Comparison of ENCODE assay signal across 8 mouse cellular contexts in genomic region chr2:30463904-30464330, GRCm38 (mm10). TPM values are rescaled to one million over a fixed set of nuclear protein-coding genes. Genes with fewer than 3 reads are reported as not detected.
DNase-seq lines count a peak whose midpoint lies in the region; ATAC-seq lines count a peak whose summit lies in the region.

No protein-coding gene starts in this region.

- 0 out of 2 replicates have a peak overlapping the region, but pooled peaks have one; percentile 34 for H3K27ac ChIP-seq in hindbrain, embryonic 16.5 days (ENCODE audit: low read depth, low read length)
- peak overlapping the region; percentile 80 for H3K27ac ChIP-seq in limb, embryonic 12.5 days
- no peak overlapping the region for H3K27ac ChIP-seq in midbrain, embryonic 12.5 days (replicated peaks)
- H3K27ac ChIP-seq in stomach, embryonic 16.5 days (ENCODE audit: low read length), result peak overlapping the region; percentile 92

- H3K4me2 ChIP-seq in hindbrain, embryonic 16.5 days (ENCODE audit: low read length), result peak overlapping the region; percentile 62
- H3K4me2 ChIP-seq in limb, embryonic 12.5 days, result peak overlapping the region; percentile 54
- peak overlapping the region; percentile 40 for H3K4me2 ChIP-seq in midbrain, embryonic 12.5 days (replicated peaks)
- H3K4me2 ChIP-seq in stomach, embryonic 16.5 days (ENCODE audit: low read depth, low read length), result peak overlapping the region; percentile 44

- no peaks in the 10 kb centered on the region for H3K27me3 ChIP-seq in hindbrain, embryonic 16.5 days (replicated peaks; ENCODE audit: control insufficient read depth, insufficient read depth, low read length)
- H3K27me3 ChIP-seq in limb, embryonic 12.5 days, result peaks cover 3% of the 10 kb centered on the region; the same call in 1 of the 2 replicates
- H3K27me3 ChIP-seq in midbrain, embryonic 12.5 days, result peaks cover 12% of the 10 kb centered on the region
- no peaks in the 10 kb centered on the region; the same call in 1 of the 2 replicates for H3K27me3 ChIP-seq in stomach, embryonic 16.5 days (ENCODE audit: control insufficient read depth, insufficient read depth, low read length)

- DNase-seq in ovary, adult 18-20 months (ENCODE audit: low spot score), result peak; percentile 56
- no peak for DNase-seq in ovary, postnatal 10 days (ENCODE audit: low spot score)
- DNase-seq in cerebellum, adult 9-10 months, result peak; percentile 87
- DNase-seq in frontal cortex, postnatal 36 days (ENCODE audit: low spot score in 2 of 2), result peak; percentile 62 to 65

- H3K4me3 ChIP-seq in hindbrain, embryonic 16.5 days (ENCODE audit: low read length), result peak overlapping the region; percentile 23
- peak overlapping the region; percentile 29 for H3K4me3 ChIP-seq in limb, embryonic 12.5 days (replicated peaks)
- 0 out of 2 replicates have a peak overlapping the region, but pooled peaks have one; percentile 13 for H3K4me3 ChIP-seq in midbrain, embryonic 12.5 days
- H3K4me3 ChIP-seq in stomach, embryonic 16.5 days (replicated peaks; ENCODE audit: low read length), result peak overlapping the region; percentile 37

- no peaks in the 10 kb centered on the region for H3K9me3 ChIP-seq in hindbrain, embryonic 16.5 days (ENCODE audit: control insufficient read depth, low read length)
- H3K9me3 ChIP-seq in limb, embryonic 12.5 days, result no peaks in the 10 kb centered on the region
- H3K9me3 ChIP-seq in midbrain, embryonic 12.5 days, result no peaks in the 10 kb centered on the region
- no peaks in the 10 kb centered on the region for H3K9me3 ChIP-seq in stomach, embryonic 16.5 days (replicated peaks; ENCODE audit: control insufficient read depth, low read length)

- H3K36me3 ChIP-seq in hindbrain, embryonic 16.5 days (ENCODE audit: control insufficient read depth, insufficient read depth, low read length), result no peaks in the 10 kb centered on the region
- H3K36me3 ChIP-seq in limb, embryonic 12.5 days, result peaks cover 4% of the 10 kb centered on the region
- H3K36me3 ChIP-seq in midbrain, embryonic 12.5 days, result no peaks in the 10 kb centered on the region
- H3K36me3 ChIP-seq in stomach, embryonic 16.5 days (ENCODE audit: control insufficient read depth, insufficient read depth, low read length), result no peaks in the 10 kb centered on the region

- ATAC-seq in hindbrain, embryonic 16.5 days, result peak; percentile 88
- ATAC-seq in limb, embryonic 12.5 days (ENCODE audit: insufficient number of reproducible peaks, insufficient read depth, low FRiP score, low TSS enrichment, low read depth), result peak; percentile 74
- ATAC-seq in midbrain, embryonic 12.5 days (ENCODE audit: low FRiP score, low read depth), result peak; percentile 65
- peak; percentile 93 for ATAC-seq in stomach, embryonic 16.5 days (ENCODE audit: insufficient read depth, low FRiP score)

- 3% methylated on average over 9 of the region's 9 CpGs for WGBS in hindbrain, embryonic 16.5 days
- 2% methylated on average over 9 of the region's 9 CpGs for WGBS in limb, embryonic 12.5 days
- 4% methylated on average over 9 of the region's 9 CpGs for WGBS in midbrain, embryonic 12.5 days
- WGBS in stomach, embryonic 16.5 days, result 2% methylated on average over 9 of the region's 9 CpGs

- peak overlapping the region; percentile 52 for H3K9ac ChIP-seq in hindbrain, embryonic 16.5 days (ENCODE audit: low read depth, low read length)
- peak overlapping the region; percentile 3; the same call in 1 of the 2 replicates for H3K9ac ChIP-seq in limb, embryonic 12.5 days (replicated peaks)
- H3K9ac ChIP-seq in midbrain, embryonic 12.5 days (replicated peaks), result no peak overlapping the region
- H3K9ac ChIP-seq in stomach, embryonic 16.5 days (ENCODE audit: low read length), result peak overlapping the region; percentile 37

- peaks cover 18% of the 10 kb centered on the region for H3K4me1 ChIP-seq in hindbrain, embryonic 16.5 days (ENCODE audit: control insufficient read depth, insufficient read depth, low read depth, low read length)
- peaks cover 40% of the 10 kb centered on the region for H3K4me1 ChIP-seq in limb, embryonic 12.5 days (replicated peaks)
- peaks cover 22% of the 10 kb centered on the region for H3K4me1 ChIP-seq in midbrain, embryonic 12.5 days
- H3K4me1 ChIP-seq in stomach, embryonic 16.5 days (ENCODE audit: control insufficient read depth, insufficient read depth, low read length), result peaks cover 25% of the 10 kb centered on the region

RNA-seq across cellular contexts. Expression of gene Ier5l, which starts 10.1 kb away (rescaled TPM):
- 1.2 and 1.4 TPM in 2 replicates for polyA plus RNA-seq in hindbrain, embryonic 16.5 days (2015; fragmentation: Nextera tagmentation; extraction: Ambion mirVana)
- polyA plus RNA-seq in limb, embryonic 12.5 days (2016; fragmentation: Nextera tagmentation; extraction: Ambion mirVana), result 3.6 and 4.5 TPM in 2 replicates
- polyA plus RNA-seq in midbrain, embryonic 12.5 days (2016; fragmentation: Nextera tagmentation; extraction: Ambion mirVana), result 2.7 and 3.4 TPM in 2 replicates
- 0.56 and 0.83 TPM in 2 replicates for polyA plus RNA-seq in stomach, embryonic 16.5 days (2015; fragmentation: Nextera tagmentation; extraction: Ambion mirVana)

RNA-seq across cellular contexts. Expression of gene Ptpa, which starts 48.1 kb away (rescaled TPM):
- 153 and 159 TPM in 2 replicates for polyA plus RNA-seq in hindbrain, embryonic 16.5 days (2015; fragmentation: Nextera tagmentation; extraction: Ambion mirVana)
- polyA plus RNA-seq in limb, embryonic 12.5 days (2016; fragmentation: Nextera tagmentation; extraction: Ambion mirVana), result 154 and 155 TPM in 2 replicates
- polyA plus RNA-seq in midbrain, embryonic 12.5 days (2016; fragmentation: Nextera tagmentation; extraction: Ambion mirVana), result 128 and 129 TPM in 2 replicates
- polyA plus RNA-seq in stomach, embryonic 16.5 days (2015; fragmentation: Nextera tagmentation; extraction: Ambion mirVana), result 138 and 146 TPM in 2 replicates

RNA-seq across cellular contexts. Expression of gene Crat, which starts 48.3 kb away (rescaled TPM):
- polyA plus RNA-seq in hindbrain, embryonic 16.5 days (2015; fragmentation: Nextera tagmentation; extraction: Ambion mirVana), result 25.4 and 30.8 TPM in 2 replicates
- polyA plus RNA-seq in limb, embryonic 12.5 days (2016; fragmentation: Nextera tagmentation; extraction: Ambion mirVana), result 24.4 and 27.5 TPM in 2 replicates
- polyA plus RNA-seq in midbrain, embryonic 12.5 days (2016; fragmentation: Nextera tagmentation; extraction: Ambion mirVana), result 20.4 and 22.6 TPM in 2 replicates
- polyA plus RNA-seq in stomach, embryonic 16.5 days (2015; fragmentation: Nextera tagmentation; extraction: Ambion mirVana), result 27.7 and 29.0 TPM in 2 replicates
